Mouse (Mus musculus): ENCODE results near the gene Barx2. TPM values are rescaled to one million over a fixed set of nuclear protein-coding genes. Genes with fewer than 3 reads are reported as not detected.
A peak's percentile ranks its signal among the peaks of the same experiment; 100 is the strongest.
"Not testable (repeated sequence)": the region's sequence is repeated elsewhere in the genome, so short reads cannot be mapped to it uniquely, and the experiment has no call there.

Gene Barx2
- total RNA-seq (2021), result 10 to 100 TPM in 1 of 2 experiments, 1 to 10 TPM in 1; 8.1 to 10.3 TPM
- long read RNA-seq, experiment 1, partial matches to known transcripts, result 0 of 1 reads
- long read RNA-seq, experiment 1, other reads (novel, unspliced or antisense), result 0 of 1 reads
- long read RNA-seq, experiment 2, partial matches to known transcripts, result 0 of 1 reads
- long read RNA-seq, experiment 2, other reads (novel, unspliced or antisense), result 0 of 1 reads

DNA sequence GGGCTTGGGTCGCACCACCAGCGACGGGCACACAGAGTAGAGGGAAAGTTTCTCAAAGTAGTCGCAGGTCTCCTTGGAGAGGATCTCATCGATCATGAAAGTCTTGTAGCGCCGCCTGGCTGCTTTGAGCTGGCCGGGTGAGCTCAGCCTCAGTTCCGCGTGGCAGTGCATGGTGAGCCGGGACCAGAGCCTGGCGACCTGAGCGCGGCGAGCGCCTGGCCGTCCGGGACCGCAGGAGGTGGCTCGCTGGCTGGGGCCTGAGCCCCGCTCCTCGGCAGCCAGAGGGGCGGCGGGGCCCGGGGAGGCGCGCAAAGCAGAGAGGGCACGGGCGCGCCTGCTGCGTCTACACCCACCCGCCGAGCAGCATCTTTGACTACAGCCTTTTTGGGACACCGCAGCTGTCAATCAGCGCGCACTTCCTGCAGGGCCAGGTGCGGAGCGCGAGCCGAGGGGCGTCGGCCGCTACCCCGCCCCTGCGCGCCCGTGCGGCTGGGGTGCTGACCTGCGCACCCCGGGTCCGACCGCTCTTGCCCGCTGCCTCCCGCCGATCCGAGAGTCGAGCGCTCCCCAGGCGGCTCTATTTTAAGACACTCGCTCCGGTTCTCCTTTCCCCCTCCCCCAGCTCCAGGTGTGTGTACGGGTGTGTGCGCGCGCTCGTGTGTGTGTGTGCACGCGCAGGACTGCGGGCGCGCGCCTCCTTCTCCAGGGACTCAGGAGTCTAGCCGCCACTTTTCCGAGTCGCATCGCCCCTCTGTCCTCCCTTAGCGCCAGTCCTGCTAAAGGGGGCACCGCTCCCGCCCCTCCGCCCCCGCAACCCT, at the start of gene Barx2:
Barx2 (minus strand) TSS at position 542 of the 818 bp plus-strand sequence.
- DNase-seq, result peak; percentile 27 to 33
- intact Hi-C loops (cut with DNase I), result loop anchor here (5.0 kb wide), 2 partner anchors 336 to 356 kb away; no protein-coding TSS in a partner anchor

DNA sequence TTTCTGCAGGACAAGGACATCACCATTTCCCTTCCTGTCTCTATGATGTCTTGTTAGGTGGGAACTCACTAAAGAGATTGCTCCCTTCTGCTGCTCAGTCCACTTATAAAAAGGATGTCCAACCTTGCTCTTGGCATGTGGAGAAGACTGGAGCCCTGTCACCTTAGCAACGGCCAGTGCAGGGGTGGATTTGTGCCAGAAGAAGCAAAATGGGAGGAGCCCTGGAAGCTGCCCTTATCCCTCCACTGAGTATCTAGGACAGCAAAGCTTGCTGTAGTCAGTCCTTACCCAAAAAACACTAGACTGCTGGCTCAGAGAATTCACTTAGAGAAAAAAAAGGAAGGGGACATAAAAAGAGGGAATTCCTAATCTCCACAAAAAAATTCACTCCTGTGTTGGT, 49.0 kb upstream of the Barx2 start:
- intact Hi-C loops (cut with DNase I), result no loop called here

DNA sequence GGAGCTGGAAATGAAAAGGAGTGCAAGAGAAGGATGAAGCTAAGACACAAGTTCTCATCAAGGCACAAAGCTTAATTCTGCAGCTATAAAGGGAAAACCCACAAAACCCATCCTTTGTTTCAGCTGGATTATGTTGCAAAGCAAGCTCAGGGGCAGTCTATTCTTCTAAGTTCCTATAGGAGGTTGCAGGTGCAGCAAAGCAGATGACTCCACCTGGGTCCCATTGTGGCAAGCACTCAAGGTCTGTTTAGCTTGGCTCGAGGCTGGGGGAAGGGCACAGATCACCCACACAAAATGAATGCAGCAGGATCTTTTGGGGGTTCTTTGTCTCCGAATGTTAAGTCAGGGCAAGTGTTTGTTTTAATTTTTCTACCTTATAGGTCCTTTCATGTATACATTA, 47.2 kb upstream of the Barx2 start:
- no peak for DNase-seq
- intact Hi-C loops (cut with DNase I), result no loop called here

More for the DNA sequence above, 49.0 kb upstream of the Barx2 start:
- no peak for DNase-seq

DNA sequence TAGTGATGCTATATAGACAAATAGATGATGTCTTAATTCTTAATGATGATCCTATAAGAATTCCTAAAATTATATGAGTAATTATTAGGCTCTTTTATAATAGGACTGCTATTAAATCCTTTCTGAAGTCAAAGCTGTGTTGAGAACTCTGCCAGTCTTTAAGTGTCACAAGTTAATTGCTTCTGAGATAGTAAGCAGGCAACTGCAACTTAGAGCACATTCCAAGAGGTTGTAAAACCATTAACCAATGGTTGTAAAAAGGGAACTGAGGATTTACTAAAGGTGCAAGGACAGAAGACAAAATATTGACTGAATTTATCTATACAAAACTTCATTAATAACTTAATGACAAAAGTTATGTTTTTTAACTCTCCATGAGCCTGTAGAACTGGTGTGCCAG, 44.9 kb upstream of the Barx2 start:
- DNase-seq, result no peak
- intact Hi-C loops (cut with DNase I), result no loop called here

DNA sequence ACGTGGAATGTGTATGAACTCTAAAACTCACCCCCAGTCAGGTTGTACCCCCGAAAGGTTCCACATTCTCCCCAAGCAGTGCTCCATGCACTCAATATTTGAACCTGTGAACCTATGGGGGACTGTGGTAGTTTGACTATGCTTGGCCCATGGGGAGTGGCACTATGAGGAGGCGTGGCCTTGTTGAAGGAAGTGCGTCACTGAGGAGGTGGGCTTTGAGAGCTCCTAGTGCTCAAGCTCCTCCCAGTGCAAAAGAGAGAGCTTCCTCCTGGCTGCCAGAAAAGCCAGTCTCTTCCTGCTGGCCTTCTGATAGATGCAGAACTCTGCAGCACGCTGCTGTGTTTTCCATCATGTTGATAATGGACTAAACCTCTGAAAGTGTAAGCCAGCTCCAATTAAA, 37.2 kb upstream of the Barx2 start:
- no peak for DNase-seq
- intact Hi-C loops (cut with DNase I), result loop anchor here (2.0 kb wide), 1 partner anchor 210 kb away; no protein-coding TSS in a partner anchor

DNA sequence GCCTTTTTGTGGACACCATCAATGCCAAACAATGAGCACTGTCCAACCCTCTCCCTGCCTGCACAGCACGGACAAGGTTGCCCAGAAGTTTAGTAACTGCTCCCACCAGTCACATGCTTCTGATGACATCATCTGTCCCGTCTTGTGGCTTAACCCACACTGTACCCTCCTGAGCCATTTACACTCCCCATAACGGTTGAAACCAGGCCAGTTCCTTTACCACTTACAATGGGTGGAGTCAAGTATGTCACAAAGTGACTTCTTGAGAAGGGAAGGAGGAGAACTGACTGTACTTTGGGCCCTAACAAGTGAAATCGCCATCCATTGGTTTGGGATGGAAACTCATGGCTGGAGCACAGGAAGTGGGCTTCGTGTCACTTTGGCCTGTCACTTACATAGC, 35.8 kb upstream of the Barx2 start:
- DNase-seq, result no peak
- intact Hi-C loops (cut with DNase I), result no loop called here

DNA sequence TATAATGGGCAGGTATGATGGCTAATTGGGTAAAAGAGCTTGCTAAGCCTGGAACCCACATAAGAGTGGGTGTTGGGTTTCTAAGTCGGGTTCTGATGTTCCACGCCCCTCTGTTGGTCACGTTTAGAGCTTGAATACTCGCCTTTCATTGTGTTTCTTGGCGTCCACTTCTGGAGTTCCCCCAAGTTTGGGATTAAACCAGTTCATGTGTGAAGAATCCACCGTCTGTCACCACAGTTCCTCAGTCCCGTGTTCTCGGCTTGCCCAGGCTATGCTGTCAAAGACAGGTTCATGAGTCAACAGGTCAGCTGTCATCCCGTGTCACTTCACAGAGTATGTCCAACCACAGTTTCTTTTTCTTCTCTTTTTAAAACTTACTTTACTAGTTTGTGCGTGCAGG, 33.8 kb upstream of the Barx2 start:
- intact Hi-C loops (cut with DNase I), result no loop called here
- DNase-seq, result no peak

DNA sequence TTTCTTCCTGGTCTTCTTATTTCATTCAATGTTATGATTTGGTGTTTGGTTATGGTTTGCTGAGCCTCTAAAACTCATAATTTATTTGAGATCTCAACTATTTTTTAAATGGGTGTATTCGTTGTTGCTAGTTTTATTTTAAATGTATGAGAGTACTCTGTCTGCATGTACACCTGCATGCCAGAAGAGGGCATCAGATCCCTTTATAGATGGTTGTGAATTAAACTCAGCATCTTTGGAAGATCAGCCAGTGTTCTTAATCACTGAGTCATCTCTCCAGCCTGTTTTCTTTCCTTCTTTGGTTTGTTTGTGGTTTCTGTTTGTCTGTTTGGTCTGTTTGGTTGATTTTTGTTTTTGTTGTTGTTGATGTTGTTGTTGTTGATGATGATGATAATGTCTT, 29.1 kb upstream of the Barx2 start:
- no peak for DNase-seq
- intact Hi-C loops (cut with DNase I), result no loop called here

DNA sequence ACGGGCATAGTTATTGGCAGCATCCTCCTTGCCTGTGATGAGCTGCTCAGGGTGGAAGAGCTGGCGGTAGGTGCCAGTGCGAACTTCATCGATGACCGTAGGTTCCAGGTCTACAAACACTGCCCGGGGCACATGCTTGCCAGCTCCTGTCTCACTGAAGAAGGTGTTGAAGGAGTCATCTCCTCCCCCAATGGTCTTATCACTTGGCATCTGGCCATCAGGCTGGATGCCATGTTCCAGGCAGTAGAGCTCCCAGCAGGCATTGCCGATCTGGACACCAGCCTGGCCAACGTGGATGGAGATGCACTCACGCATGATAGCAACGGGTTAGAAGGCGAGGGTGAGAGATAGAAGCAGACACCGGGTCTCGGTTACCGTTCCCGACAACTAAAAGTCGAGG, 23.2 kb upstream of the Barx2 start:
- not testable (repeated sequence) for DNase-seq

DNA sequence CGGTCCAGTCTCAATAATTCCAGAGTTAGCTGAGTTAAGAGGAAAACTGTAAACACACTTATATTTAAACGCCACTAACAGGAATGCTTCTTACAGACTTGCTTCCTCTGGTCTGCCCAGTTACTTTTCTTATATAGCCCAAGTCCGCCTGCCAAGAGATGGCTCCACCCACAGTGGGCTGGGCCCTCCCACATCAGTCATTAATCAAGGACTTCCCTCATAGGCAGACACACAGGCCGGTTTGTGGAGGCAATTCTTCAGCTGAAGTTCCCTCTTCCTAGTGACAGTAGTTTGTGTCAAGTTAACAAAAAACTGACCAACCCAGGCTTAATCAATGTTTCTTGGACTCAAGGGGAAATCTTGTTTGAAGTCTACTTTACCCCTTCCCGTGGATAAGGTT, 18.4 kb upstream of the Barx2 start:
- intact Hi-C loops (cut with DNase I), result no loop called here
- DNase-seq, result no peak

More for the DNA sequence above, 23.2 kb upstream of the Barx2 start:
- intact Hi-C loops (cut with DNase I), result not testable (repeated sequence)

DNA sequence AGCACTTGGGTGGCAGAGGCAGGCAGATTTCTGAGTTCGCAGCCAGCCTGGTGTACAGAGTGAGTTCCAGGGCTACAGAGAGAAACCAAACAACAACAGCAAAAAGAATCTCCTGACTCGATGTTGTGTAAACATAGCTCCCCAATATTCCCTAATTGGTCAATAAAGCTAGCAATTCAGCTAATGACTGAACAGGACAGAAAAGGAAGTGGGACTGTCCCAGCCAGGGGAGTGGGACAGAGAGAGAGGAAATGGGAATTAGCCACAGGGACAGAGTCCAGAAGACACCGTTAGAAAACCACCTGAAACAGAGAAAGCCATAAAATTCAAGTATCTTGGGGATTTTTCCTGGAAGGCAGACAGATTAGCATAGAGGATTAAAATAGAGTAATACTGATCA, 18.0 kb upstream of the Barx2 start:
- DNase-seq, result no peak
- intact Hi-C loops (cut with DNase I), result no loop called here

DNA sequence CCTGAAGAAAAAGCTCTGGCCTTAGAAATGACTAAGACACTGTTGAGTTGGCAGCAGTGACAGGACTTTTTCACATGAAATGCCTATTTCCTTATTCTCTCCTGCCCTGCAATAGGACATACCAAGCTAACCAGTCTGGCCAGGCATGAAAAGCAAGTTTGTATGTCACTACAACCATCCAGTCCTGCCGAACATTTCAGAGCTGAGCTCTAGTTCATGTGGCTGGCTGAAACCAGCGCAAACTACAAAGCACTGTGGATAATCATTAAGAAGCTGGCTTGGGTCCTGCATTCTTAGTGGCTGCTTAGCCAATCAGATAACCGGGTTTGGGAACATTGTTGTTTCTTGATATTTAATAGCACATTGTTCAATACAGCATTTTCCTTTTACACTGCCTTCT, 13.5 kb upstream of the Barx2 start:
- no peak for DNase-seq
- intact Hi-C loops (cut with DNase I), result loop anchor here (2.0 kb wide), 1 partner anchor 368 kb away; no protein-coding TSS in a partner anchor

DNA sequence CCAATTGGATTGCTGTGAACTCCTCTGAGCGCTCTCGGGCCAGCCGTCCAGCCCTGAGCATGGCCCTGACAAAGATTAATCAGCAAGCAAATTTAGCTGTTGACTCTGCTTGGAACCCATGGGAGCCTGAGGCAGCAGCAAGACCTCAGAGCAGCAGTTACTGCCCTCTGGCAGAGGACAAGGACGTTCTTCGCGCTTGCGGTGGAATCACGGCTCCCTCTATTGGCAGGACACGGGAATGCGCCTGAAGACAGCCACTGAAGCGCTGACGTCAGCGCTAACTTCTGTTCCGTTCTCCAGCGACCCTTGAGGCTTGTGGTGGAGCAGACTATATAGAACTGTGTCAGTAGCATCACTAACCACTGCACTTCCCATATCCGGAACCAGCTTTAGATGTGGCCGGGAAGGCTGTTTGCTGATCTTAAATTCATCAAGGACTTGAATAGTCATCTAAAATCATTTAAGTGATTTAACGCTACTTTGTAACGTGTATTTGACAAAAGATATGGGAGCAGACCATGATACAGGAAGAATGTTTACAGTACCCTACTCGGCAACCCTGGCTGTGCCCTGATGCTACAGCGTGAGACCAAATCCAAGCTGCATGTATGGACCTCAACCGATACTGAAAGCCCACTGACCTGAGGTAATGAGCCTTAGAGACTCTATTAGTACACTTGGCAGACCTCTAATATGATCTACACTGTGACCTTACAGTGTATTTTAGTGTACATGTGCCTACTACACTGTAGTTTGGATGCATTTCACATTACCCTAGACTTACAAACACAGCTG, 12.8 kb upstream of the Barx2 start:
- DNase-seq, result peak; percentile 76 to 79
- intact Hi-C loops (cut with DNase I), result loop anchor here (2.0 kb wide), 1 partner anchor 367 kb away; no protein-coding TSS in a partner anchor

DNA sequence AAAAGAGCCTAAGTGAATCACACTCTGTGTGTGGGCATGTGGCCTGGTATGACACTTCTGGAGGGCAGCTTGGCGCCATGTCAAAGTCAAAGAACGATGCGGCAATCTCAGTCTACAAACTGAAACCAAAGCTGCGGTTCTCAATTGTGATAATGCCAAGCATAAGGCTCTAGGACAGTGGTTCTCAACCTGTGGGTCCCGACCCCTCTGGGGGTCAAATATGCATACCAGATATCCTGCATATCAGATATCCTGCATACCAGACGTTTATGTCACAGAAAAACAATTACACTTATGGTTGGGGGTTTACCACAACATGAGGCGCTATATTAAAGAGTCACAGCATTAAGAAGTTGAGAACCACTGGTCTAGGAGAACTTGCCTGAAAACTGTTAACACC, 10.3 kb upstream of the Barx2 start:
- no peak for DNase-seq
- intact Hi-C loops (cut with DNase I), result no loop called here

DNA sequence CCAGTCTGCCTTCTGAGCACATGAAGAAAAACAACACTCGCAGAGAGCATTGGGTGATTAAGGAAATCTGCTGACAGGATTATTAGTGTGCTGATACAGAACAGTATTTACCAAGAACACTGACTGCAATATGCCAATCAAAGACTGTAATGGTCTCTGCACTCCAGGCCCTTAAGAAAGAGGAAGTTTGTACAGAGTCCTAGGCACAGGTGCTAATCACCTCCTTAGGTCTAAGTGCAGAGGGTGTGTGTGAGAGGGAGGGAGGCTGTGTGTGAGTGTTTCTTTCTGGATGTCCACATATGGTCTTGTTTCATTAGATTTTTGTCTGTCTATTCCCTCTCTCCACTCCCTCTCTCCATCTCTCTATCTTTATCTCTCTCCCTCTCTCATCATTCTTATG, 6.5 kb upstream of the Barx2 start:
- intact Hi-C loops (cut with DNase I), result no loop called here

DNA sequence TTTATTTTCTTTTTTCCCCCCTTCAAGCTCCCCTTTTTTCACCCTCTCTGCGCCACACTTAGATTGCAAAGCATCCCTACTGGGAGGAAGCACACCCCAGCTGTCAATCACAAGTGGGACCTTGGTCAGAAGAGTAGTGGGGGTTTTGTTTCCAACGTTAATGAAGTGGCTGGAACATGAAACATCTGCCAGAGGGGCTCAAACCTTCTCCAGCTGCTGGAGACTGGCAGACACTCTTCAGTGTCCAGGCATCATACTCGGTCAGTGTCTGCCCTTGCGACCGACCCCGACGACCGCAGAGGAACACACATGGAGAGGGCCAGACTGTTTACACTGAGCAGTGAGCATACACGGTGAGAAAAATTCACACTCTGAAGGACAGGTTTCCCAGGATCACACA, 3.2 kb upstream of the Barx2 start:
- DNase-seq, result no peak
- intact Hi-C loops (cut with DNase I), result no loop called here

More for the DNA sequence above, 6.5 kb upstream of the Barx2 start:
- DNase-seq, result no peak

DNA sequence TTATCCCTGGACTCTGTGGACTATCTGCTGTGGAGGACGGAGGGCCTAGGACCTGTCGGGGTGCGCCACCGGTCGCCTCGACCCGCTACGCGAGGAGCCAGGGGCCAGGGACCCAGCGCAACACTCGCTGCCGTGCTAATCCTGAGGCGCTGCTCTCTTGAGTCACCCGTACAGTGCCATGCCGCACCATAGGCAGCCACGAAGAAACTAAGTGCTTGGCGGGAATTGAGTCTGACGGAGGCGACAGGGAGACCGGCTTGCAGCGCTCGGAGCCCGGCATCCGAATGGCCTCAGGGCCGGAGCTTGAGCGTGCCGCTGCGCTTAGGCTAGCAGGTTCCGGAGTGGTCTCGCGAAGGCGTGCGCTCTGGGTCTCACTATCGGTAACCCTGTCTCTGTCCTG, 1.6 kb upstream of the Barx2 start:
- intact Hi-C loops (cut with DNase I), result loop anchor here (5.0 kb wide), 2 partner anchors 338 to 358 kb away; no protein-coding TSS in a partner anchor
- DNase-seq, result no peak

DNA sequence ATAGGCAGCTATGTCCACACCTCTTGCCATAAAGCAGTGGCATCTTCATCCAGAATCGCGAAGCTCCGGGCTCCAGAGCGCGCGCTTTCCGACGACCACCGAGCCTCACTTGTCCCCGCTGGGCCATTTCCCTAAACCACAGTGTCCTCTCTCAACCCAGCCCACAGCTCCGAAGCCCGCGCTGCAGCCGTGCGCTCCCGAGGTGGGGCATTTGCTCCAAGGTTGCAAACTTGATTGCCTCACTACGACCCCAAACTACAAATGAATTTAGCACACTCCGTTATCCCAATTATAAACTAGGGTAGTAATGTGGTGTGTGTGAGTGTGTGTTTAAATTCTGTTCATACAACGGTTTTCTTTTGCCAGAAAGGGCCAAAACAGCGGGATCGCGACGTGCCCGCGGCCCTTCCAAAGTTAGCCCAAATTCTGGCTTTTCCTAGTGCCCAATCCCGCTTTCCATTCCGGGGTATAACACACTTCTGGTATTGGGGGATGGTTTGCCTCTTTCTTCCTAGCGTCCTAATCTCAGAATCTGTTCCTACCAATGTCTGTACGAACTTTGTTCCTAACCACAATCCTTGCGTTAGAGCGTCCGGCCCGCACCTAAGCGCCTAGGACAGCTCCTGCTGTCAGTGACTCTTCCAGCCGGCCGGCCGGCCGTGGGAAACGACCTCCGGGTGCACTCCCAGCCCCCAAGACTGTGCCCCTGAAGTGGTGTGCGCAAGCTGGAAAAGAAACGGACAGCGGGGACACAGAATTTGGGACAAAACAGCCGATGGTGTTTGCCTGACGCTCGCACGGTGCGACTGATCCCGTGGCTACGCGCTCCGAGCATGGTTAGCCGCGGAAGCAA, 703 bp upstream of the Barx2 start:
- intact Hi-C loops (cut with DNase I), result loop anchor here (5.0 kb wide), 2 partner anchors 337 to 357 kb away; no protein-coding TSS in a partner anchor
- DNase-seq, result no peak

DNA sequence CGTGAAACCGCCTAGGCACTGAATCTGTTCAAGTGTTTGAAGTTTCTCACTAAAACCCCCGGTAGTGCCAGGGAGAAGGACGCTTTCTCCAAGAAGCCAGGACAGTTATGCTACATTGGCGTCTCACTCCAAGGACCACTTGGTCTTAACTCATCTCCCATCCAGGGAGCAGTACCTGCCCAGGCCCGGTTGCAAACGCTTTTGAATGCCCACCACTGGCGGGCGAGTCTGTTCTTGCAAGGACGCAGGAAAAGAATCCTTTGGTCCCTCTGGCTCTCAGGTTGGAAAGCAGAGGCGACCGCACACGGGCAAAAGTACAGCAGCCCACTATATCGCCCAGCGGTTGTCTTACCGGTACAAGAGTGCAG, 725 bp downstream of the Barx2 start:
- intact Hi-C loops (cut with DNase I), result loop anchor here (5.0 kb wide), 2 partner anchors 335 to 355 kb away; no protein-coding TSS in a partner anchor
- no peak for DNase-seq

DNA sequence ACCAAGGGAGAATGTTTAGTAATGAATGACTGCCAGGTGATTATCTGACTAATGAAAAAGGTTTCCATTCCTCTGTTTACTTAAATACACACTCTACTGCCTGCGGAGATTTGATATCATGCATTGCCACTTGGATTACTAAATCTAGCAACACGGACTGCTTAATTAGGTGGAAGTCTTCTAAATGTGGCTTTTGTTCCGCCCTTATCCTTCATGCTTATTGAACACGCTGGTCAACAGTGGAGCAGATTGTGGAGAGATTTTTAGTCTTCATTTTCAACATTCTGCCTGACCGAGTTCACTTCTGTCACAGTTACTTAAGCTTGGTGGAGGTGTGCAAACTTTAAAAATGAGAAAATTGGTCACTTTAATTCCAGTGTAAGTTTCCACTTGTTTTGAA, 3.0 kb downstream of the Barx2 start:
- intact Hi-C loops (cut with DNase I), result loop anchor here (5.0 kb wide), 2 partner anchors 333 to 353 kb away; no protein-coding TSS in a partner anchor

More for the DNA sequence above, 3.0 kb downstream of the Barx2 start:
- DNase-seq, result no peak

All from gastrocnemius, postnatal 36 days (tissue).